Mouse (Mus musculus) erythroblast, embryonic 14.5 days (primary cell): ENCODE measurements around the gene Add3.

Experiments used
- GATA1 ChIP-seq: IDR thresholded peaks from 2 replicates; pipeline ENCODE4 v1.6.1; 2012; ENCODE audit warnings: low read length, inconsistent platforms, mixed read lengths
- TAL1 ChIP-seq: IDR thresholded peaks from 3 replicates; pipeline ENCODE4 v1.6.1; 2012; ENCODE audit warnings: low read length, inconsistent platforms, mixed read lengths

DNA sequence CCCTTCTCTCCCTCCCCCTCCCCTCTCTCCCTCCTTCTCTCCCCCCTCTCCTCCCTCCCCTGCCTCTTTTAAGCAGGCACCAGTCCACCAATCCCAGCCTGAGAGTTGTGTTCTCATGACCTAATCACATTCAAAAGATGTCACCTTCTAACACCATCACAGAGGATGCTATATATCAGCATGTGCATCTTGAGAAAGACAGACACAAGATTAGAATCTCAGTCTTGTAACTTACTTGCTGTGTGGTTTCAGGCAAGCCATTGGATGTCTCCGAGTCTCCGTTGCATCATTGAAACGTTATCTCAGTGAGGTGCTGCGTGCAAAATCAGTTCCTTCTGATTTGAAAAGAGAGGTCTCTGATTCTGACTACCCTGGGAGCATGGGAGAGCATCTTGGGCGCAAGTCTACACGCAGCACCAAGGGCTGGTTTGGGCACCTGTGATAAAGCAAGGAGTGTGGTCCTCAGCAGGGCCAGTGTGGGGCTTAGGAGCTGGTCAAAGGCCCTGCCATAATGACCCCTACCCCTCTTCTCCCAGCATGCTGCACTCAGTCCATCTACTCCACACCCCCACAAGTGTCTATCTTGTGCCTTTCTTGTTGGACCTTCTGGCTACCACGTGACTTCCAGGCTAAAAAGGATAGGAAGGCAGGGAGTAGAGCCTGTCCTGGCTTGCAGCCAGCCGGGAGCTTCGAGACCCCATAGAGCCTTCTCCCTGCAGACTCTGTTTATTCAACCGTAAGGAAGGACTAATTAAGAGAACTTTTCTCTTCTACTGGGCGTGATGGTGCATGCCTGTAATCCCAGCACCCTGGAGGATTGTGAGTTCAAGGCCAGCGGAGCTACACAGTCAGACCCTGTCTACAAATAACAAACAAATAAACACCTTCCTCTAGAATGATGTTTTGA lies 124.8 kb downstream of the Add3 start:
- no peak for TF ChIP-seq TAL1
- TF ChIP-seq GATA1: no peak
